Comparison of ENCODE assay signal across 23 mouse cellular contexts in genomic region chr19:38728842-38729241, GRCm38 (mm10).
DNase-seq lines count a peak whose midpoint lies in the region; ATAC-seq lines count a peak whose summit lies in the region.
"Had no signal": no experiment of that assay in that cellular context is flagged by ENCODE, and none has a peak within 500 bp of the region (broad histone marks: within the 10 kb centered on the region; RNA-seq: fewer than 3 reads in every experiment).

No protein-coding gene starts in this region.

- no peak overlapping the region for H3K4me2 ChIP-seq in hindbrain, embryonic 12.5 days (replicated peaks)
- H3K4me2 ChIP-seq in hindbrain, embryonic 11.5 days (replicated peaks; ENCODE audit: low read depth, low read length) = no peak overlapping the region
- H3K4me2 ChIP-seq in hindbrain, embryonic 14.5 days (replicated peaks) = no peak overlapping the region
- no peak overlapping the region for H3K4me2 ChIP-seq in midbrain, embryonic 11.5 days
- H3K4me2 ChIP-seq in midbrain, embryonic 16.5 days (ENCODE audit: low read length) = no peak overlapping the region
- H3K4me2 ChIP-seq: embryonic facial prominence, embryonic 13.5 days; heart, embryonic 13.5 days; liver, embryonic 12.5 days had no signal

- no peak for ATAC-seq in hindbrain, embryonic 12.5 days (ENCODE audit: low FRiP score)
- no peak for ATAC-seq in hindbrain, embryonic 11.5 days (ENCODE audit: low FRiP score)
- no peak; the same call in 1 of the 2 replicates for ATAC-seq in hindbrain, embryonic 14.5 days (ENCODE audit: low FRiP score)
- ATAC-seq in midbrain, embryonic 11.5 days (ENCODE audit: low FRiP score) = no peak; the same call in none of the 2 replicates
- peak; percentile 46; the same call in 1 of the 2 replicates for ATAC-seq in midbrain, embryonic 16.5 days
- ATAC-seq: intestine, postnatal 0 days; liver, embryonic 12.5 days; liver, postnatal 0 days had no signal

- 0 out of 2 replicates have a peak overlapping the region, but pooled peaks have one; percentile 44 for H3K27ac ChIP-seq in hindbrain, embryonic 12.5 days
- no peak overlapping the region for H3K27ac ChIP-seq in hindbrain, embryonic 11.5 days (ENCODE audit: low read depth, low read length)
- peak overlapping the region; percentile 28; the same call in 1 of the 2 replicates for H3K27ac ChIP-seq in hindbrain, embryonic 14.5 days
- H3K27ac ChIP-seq in midbrain, embryonic 11.5 days (ENCODE audit: low read depth, low read length) = no peak overlapping the region
- H3K27ac ChIP-seq in midbrain, embryonic 16.5 days (ENCODE audit: low read length) = peak overlapping the region; percentile 66
- H3K27ac ChIP-seq: embryonic facial prominence, embryonic 13.5 days; forebrain, embryonic 10.5 days; heart, embryonic 13.5 days; liver, embryonic 12.5 days had no signal

- H3K4me1 ChIP-seq in hindbrain, embryonic 12.5 days = no peaks in the 10 kb centered on the region
- H3K4me1 ChIP-seq in hindbrain, embryonic 11.5 days (replicated peaks; ENCODE audit: control insufficient read depth, insufficient read depth, low read length) = no peaks in the 10 kb centered on the region
- no peaks in the 10 kb centered on the region for H3K4me1 ChIP-seq in hindbrain, embryonic 14.5 days (replicated peaks; ENCODE audit: control insufficient read depth, insufficient read depth, low read length)
- 0 out of 2 replicates have a peak, but pooled peaks cover 6% of the 10 kb centered on the region for H3K4me1 ChIP-seq in midbrain, embryonic 11.5 days (ENCODE audit: control insufficient read depth, insufficient read depth, low read length)
- no peaks in the 10 kb centered on the region; the same call in 1 of the 2 replicates for H3K4me1 ChIP-seq in midbrain, embryonic 16.5 days (ENCODE audit: control insufficient read depth, insufficient read depth, low read length)
- H3K4me1 ChIP-seq: embryonic facial prominence, embryonic 13.5 days; liver, embryonic 12.5 days had no signal

- 0 out of 2 replicates have a peak, but pooled peaks cover 3% of the 10 kb centered on the region for H3K9me3 ChIP-seq in hindbrain, embryonic 12.5 days (replicated peaks)
- no peaks in the 10 kb centered on the region for H3K9me3 ChIP-seq in hindbrain, embryonic 11.5 days (ENCODE audit: control insufficient read depth, low read length)
- no peaks in the 10 kb centered on the region for H3K9me3 ChIP-seq in hindbrain, embryonic 14.5 days (ENCODE audit: control insufficient read depth, low read length)
- H3K9me3 ChIP-seq in midbrain, embryonic 11.5 days (ENCODE audit: control insufficient read depth, low read length) = no peaks in the 10 kb centered on the region
- H3K9me3 ChIP-seq in midbrain, embryonic 16.5 days (replicated peaks; ENCODE audit: control insufficient read depth, low read length, poor library complexity, severe bottlenecking) = no peaks in the 10 kb centered on the region
- H3K9me3 ChIP-seq: embryonic facial prominence, embryonic 13.5 days; forebrain, embryonic 10.5 days; G1E; heart, embryonic 13.5 days; liver, embryonic 12.5 days had no signal

- H3K36me3 ChIP-seq in hindbrain, embryonic 12.5 days = no peaks in the 10 kb centered on the region
- no peaks in the 10 kb centered on the region for H3K36me3 ChIP-seq in hindbrain, embryonic 11.5 days (ENCODE audit: control insufficient read depth, insufficient read depth, low read length)
- no peaks in the 10 kb centered on the region for H3K36me3 ChIP-seq in hindbrain, embryonic 14.5 days (replicated peaks; ENCODE audit: control insufficient read depth, insufficient read depth)
- no peaks in the 10 kb centered on the region for H3K36me3 ChIP-seq in midbrain, embryonic 11.5 days (ENCODE audit: control insufficient read depth, insufficient read depth, low read length)
- H3K36me3 ChIP-seq in midbrain, embryonic 16.5 days (ENCODE audit: control insufficient read depth, insufficient read depth, low read length) = no peaks in the 10 kb centered on the region
- H3K36me3 ChIP-seq: embryonic facial prominence, embryonic 13.5 days; forebrain, embryonic 10.5 days; G1E; liver, embryonic 12.5 days had no signal

- no peak overlapping the region for H3K9ac ChIP-seq in hindbrain, embryonic 12.5 days
- H3K9ac ChIP-seq in hindbrain, embryonic 11.5 days (ENCODE audit: low read depth, low read length) = no peak overlapping the region
- H3K9ac ChIP-seq in hindbrain, embryonic 14.5 days = no peak overlapping the region
- H3K9ac ChIP-seq in midbrain, embryonic 11.5 days (ENCODE audit: low read length) = no peak overlapping the region
- no peak overlapping the region for H3K9ac ChIP-seq in midbrain, embryonic 16.5 days (ENCODE audit: low read depth, low read length)
- H3K9ac ChIP-seq: embryonic facial prominence, embryonic 13.5 days; heart, embryonic 13.5 days; liver, embryonic 12.5 days; liver, postnatal 0 days had no signal

- no peak for DNase-seq in hindbrain, embryonic 11.5 days (ENCODE audit: low spot score)
- DNase-seq in hindbrain, embryonic 14.5 days (ENCODE audit: low spot score) = no peak
- peak; percentile 84 for DNase-seq in midbrain, embryonic 11.5 days (ENCODE audit: low spot score, missing footprints)
- no peak for DNase-seq in cerebellum, adult 11-12 months
- no peak for DNase-seq in T-cell, adult 2 months (ENCODE audit: low spot score)
- DNase-seq: adrenal gland, postnatal 10 days; cerebellum, postnatal 10 days; heart, postnatal 10 days; kidney, adult 9 months; kidney, postnatal 4 days; layer of hippocampus, postnatal 36 days; liver, postnatal 0 days; lung, postnatal 36 days; thymus, adult 2 months; thymus, postnatal 36 days had no signal

- no peaks in the 10 kb centered on the region for H3K27me3 ChIP-seq in hindbrain, embryonic 12.5 days
- H3K27me3 ChIP-seq in hindbrain, embryonic 11.5 days (ENCODE audit: control insufficient read depth, insufficient read depth, low read length) = no peaks in the 10 kb centered on the region
- H3K27me3 ChIP-seq in hindbrain, embryonic 14.5 days (ENCODE audit: control insufficient read depth, insufficient read depth, low read length) = no peaks in the 10 kb centered on the region
- no peaks in the 10 kb centered on the region for H3K27me3 ChIP-seq in midbrain, embryonic 11.5 days (ENCODE audit: control insufficient read depth, insufficient read depth, low read length)
- no peaks in the 10 kb centered on the region for H3K27me3 ChIP-seq in midbrain, embryonic 16.5 days (ENCODE audit: control insufficient read depth, insufficient read depth, low read depth, low read length)
- H3K27me3 ChIP-seq: embryonic facial prominence, embryonic 13.5 days; heart, embryonic 13.5 days; liver, embryonic 12.5 days had no signal

- H3K4me3 ChIP-seq in hindbrain, embryonic 12.5 days = no peak overlapping the region
- H3K4me3 ChIP-seq in hindbrain, embryonic 11.5 days (ENCODE audit: low read depth, low read length) = no peak overlapping the region
- H3K4me3 ChIP-seq in hindbrain, embryonic 14.5 days (replicated peaks; ENCODE audit: low read length) = no peak overlapping the region
- H3K4me3 ChIP-seq in midbrain, embryonic 11.5 days (ENCODE audit: low read depth, low read length) = no peak overlapping the region
- no peak overlapping the region for H3K4me3 ChIP-seq in midbrain, embryonic 16.5 days (ENCODE audit: low read depth, low read length)
- H3K4me3 ChIP-seq: embryonic facial prominence, embryonic 13.5 days; forebrain, embryonic 10.5 days; heart, embryonic 13.5 days; liver, embryonic 12.5 days had no signal

- WGBS in hindbrain, embryonic 12.5 days = 63% methylated on average over 6 of the region's 6 CpGs
- 75% methylated on average over 6 of the region's 6 CpGs for WGBS in hindbrain, embryonic 11.5 days
- 74% methylated on average over 6 of the region's 6 CpGs for WGBS in hindbrain, embryonic 14.5 days
- 61% methylated on average over 6 of the region's 6 CpGs for WGBS in midbrain, embryonic 11.5 days
- WGBS in midbrain, embryonic 16.5 days = 56% methylated on average over 6 of the region's 6 CpGs

Comparison
In these comparisons a context has a peak if more than half of its experiments do, and no peak if none do; other contexts are left out.
1. H3K27ac ChIP-seq: peak in hindbrain, embryonic 12.5 days (single experiment), hindbrain, embryonic 14.5 days (single experiment) and midbrain, embryonic 16.5 days (single experiment); none in hindbrain, embryonic 11.5 days (single experiment) and midbrain, embryonic 11.5 days (single experiment).